Mouse (Mus musculus) bone marrow macrophage, adult 2 months (primary cell): ENCODE data around the gene Crygs.

ENCODE experiments used
- CTCF ChIP-seq: IDR thresholded peaks from 2 replicates; pipeline ENCODE4 v1.5.1; 2012; ENCODE audit warnings: low read depth, mild to moderate bottlenecking, low read length, moderate library complexity
- POLR2A ChIP-seq: IDR thresholded peaks from 2 replicates; pipeline ENCODE4 v1.6.1; 2012; ENCODE audit warnings: mild to moderate bottlenecking, low read depth, low read length, borderline replicate concordance

- TF ChIP-seq POLR2A (no peak), CTCF (no peak)
Observed at GRCm38 (mm10) chr16:22765531-22765930, 45.8 kb downstream of the Crygs start.
